Mouse (Mus musculus) intestine, embryonic 14.5 days (tissue): Measurements from ENCODE around the gene Nmt1. TPM values are rescaled to one million over a fixed set of nuclear protein-coding genes. Genes with fewer than 3 reads are reported as not detected.

Source experiments
- ATAC-seq: fragments of 200-750 bp; cut with Nextera tagmentation; replicated peaks from 2 replicates; pipeline ENCODE4 v1.8.0; 2017; ENCODE audit warnings: low read depth, moderate number of reproducible peaks, moderate TSS enrichment, moderate library complexity; ENCODE audit not compliant: low FRiP score, low TSS enrichment
- DNase-seq: peaks from one replicate; pipeline ENCODE4 v3.0.0-alpha.2; 2018; ENCODE audit warnings: low spot score
- H3K27ac ChIP-seq: fragments of 300-500 bp; sonication (generic); 2 replicates; pipeline ENCODE4 v1.5.1; 2014; ENCODE audit warnings: low read depth, mild to moderate bottlenecking, control low read depth
- H3K27me3 ChIP-seq: fragments of 300-500 bp; sonication (generic); replicated peaks from 2 replicates; pipeline ENCODE4 v1.6.1; 2014; ENCODE audit warnings: low read length, control low read depth; ENCODE audit not compliant: control insufficient read depth, insufficient read depth
- H3K36me3 ChIP-seq: fragments of 300-500 bp; sonication (generic); 2 replicates; pipeline ENCODE4 v1.6.1; 2014; ENCODE audit warnings: low read length, control low read depth; ENCODE audit not compliant: control insufficient read depth, insufficient read depth
- H3K4me1 ChIP-seq: fragments of 300-500 bp; sonication (generic); replicated peaks from 2 replicates; pipeline ENCODE4 v1.6.1; 2014; ENCODE audit warnings: low read length, control low read depth, mixed read lengths; ENCODE audit not compliant: control insufficient read depth, insufficient read depth
- H3K4me2 ChIP-seq: fragments of 300-500 bp; sonication (generic); 2 replicates; pipeline ENCODE4 v1.6.1; 2014; ENCODE audit warnings: low read length
- H3K4me3 ChIP-seq: fragments of 300-500 bp; sonication (generic); 2 replicates; pipeline ENCODE4 v1.5.1; 2014; ENCODE audit warnings: low read depth, low read length, control low read depth, mixed read lengths
- H3K9ac ChIP-seq: fragments of 300-500 bp; sonication (generic); 2 replicates; pipeline ENCODE4 v1.6.1; 2014; ENCODE audit warnings: mild to moderate bottlenecking, low read length
- H3K9me3 ChIP-seq: fragments of 300-500 bp; sonication (generic); 2 replicates; pipeline ENCODE4 v1.6.1; 2016; ENCODE audit warnings: low read length, control low read depth; ENCODE audit not compliant: control insufficient read depth
- WGBS: fragments of 180-500 bp; shearing (Covaris S2); extraction: QIAGEN DNeasy Blood & Tissue Kit; methylation state at CpG from one replicate; pipeline ENCODE4 v1.1.7; 2014; 5-methylcytosine and 5-hydroxymethylcytosine counted together
- polyA plus RNA-seq: library from polyadenylated mRNA; unstranded; fragments of >200 nt; fragmentation: Nextera tagmentation; extraction: Ambion mirVana; gene quantifications from 2 replicates; pipeline ENCODE4 v1.2.1, GENCODE M21; 2014

Nmt1 gene
- polyA plus RNA-seq, 1 experiment from 2014 or later, result 69.3 TPM

- Histone ChIP-seq H3K9ac (no peak overlapping the region), H3K4me3 (no peak overlapping the region), H3K36me3 (peaks cover 53% of the 10 kb centered on the region), H3K9me3 (no peaks in the 10 kb centered on the region), H3K27ac (no peak overlapping the region), H3K4me2 (no peak overlapping the region), H3K4me1 (no peaks in the 10 kb centered on the region), H3K27me3 (no peaks in the 10 kb centered on the region)
- WGBS, result 94% methylated on average over 10 of the region's 10 CpGs
- ATAC-seq (no peak), DNase-seq (no peak)
Measured at GRCm38 (mm10) chr11:103070322-103070880, 42.4 kb downstream of the Nmt1 start.

- ATAC-seq (no peak), DNase-seq (no peak)
- no peak overlapping the region for H3K9ac ChIP-seq
- H3K27ac ChIP-seq, result no peak overlapping the region
- no peaks in the 10 kb centered on the region for H3K9me3 ChIP-seq
- no peaks in the 10 kb centered on the region for H3K4me1 ChIP-seq
- no peak overlapping the region for H3K4me3 ChIP-seq
- no peak overlapping the region for H3K4me2 ChIP-seq
- H3K36me3 ChIP-seq, result peaks cover 20% of the 10 kb centered on the region
- 81% methylated on average over 7 of the region's 7 CpGs for WGBS
- H3K27me3 ChIP-seq, result no peaks in the 10 kb centered on the region
Measured at GRCm38 (mm10) chr11:103073671-103074070, 45.7 kb downstream of the Nmt1 start.

GRCm38 (mm10) chr11:103074121-103074650, 46.2 kb downstream of the Nmt1 start:
- 63% methylated on average over 10 of the region's 10 CpGs for WGBS
- no peak overlapping the region for H3K4me2 ChIP-seq
- H3K27me3 ChIP-seq, result no peaks in the 10 kb centered on the region
- H3K27ac ChIP-seq, result no peak overlapping the region
- H3K36me3 ChIP-seq, result peaks cover 15% of the 10 kb centered on the region; the same call in 1 of the 2 replicates
- H3K4me1 ChIP-seq, result no peaks in the 10 kb centered on the region
- H3K4me3 ChIP-seq, result no peak overlapping the region
- DNase-seq (no peak), ATAC-seq (no peak)
- H3K9me3 ChIP-seq, result no peaks in the 10 kb centered on the region
- H3K9ac ChIP-seq, result no peak overlapping the region

GRCm38 (mm10) chr11:103074796-103075323, 46.9 kb downstream of the Nmt1 start:
- H3K9ac ChIP-seq, result no peak overlapping the region
- no peak overlapping the region for H3K27ac ChIP-seq

GRCm38 (mm10) chr11:103076010-103076409, 48.0 kb downstream of the Nmt1 start:
- 89% methylated on average over 7 of the region's 7 CpGs for WGBS

More at GRCm38 (mm10) chr11:103074796-103075323, 46.9 kb downstream of the Nmt1 start:
- no peak overlapping the region for H3K4me2 ChIP-seq
- no peak for DNase-seq
- WGBS, result 35% methylated on average over 10 of the region's 10 CpGs
- no peaks in the 10 kb centered on the region for H3K4me1 ChIP-seq
- H3K9me3 ChIP-seq, result no peaks in the 10 kb centered on the region
- H3K36me3 ChIP-seq, result 0 out of 2 replicates have a peak, but pooled peaks cover 9% of the 10 kb centered on the region
- peaks cover 1% of the 10 kb centered on the region; the same call in 1 of the 2 replicates for H3K27me3 ChIP-seq
- H3K4me3 ChIP-seq, result no peak overlapping the region
- no peak for ATAC-seq

GRCm38 (mm10) chr11:103076581-103076980, 48.6 kb downstream of the Nmt1 start:
- WGBS, result 85% methylated on average over 8 of the region's 8 CpGs
- Histone ChIP-seq H3K27me3 (peaks cover 16% of the 10 kb centered on the region), H3K4me3 (no peak overlapping the region), H3K27ac (no peak overlapping the region), H3K4me2 (no peak overlapping the region), H3K9ac (no peak overlapping the region), H3K9me3 (no peaks in the 10 kb centered on the region), H3K4me1 (peaks cover 7% of the 10 kb centered on the region), H3K36me3 (no peaks in the 10 kb centered on the region)
- no peak for ATAC-seq
- DNase-seq, result no peak

More at GRCm38 (mm10) chr11:103076010-103076409, 48.0 kb downstream of the Nmt1 start:
- peaks cover 10% of the 10 kb centered on the region for H3K27me3 ChIP-seq
- H3K27ac ChIP-seq, result no peak overlapping the region
- H3K9ac ChIP-seq, result no peak overlapping the region
- H3K36me3 ChIP-seq, result no peaks in the 10 kb centered on the region
- no peak overlapping the region for H3K4me3 ChIP-seq
- ATAC-seq (no peak), DNase-seq (no peak)
- peaks cover 7% of the 10 kb centered on the region for H3K4me1 ChIP-seq
- H3K4me2 ChIP-seq, result no peak overlapping the region
- no peaks in the 10 kb centered on the region for H3K9me3 ChIP-seq

- 84% methylated on average over 11 of the region's 11 CpGs for WGBS
Measured at GRCm38 (mm10) chr11:103078131-103078530, 50.1 kb downstream of the Nmt1 start.

GRCm38 (mm10) chr11:103080323-103081091, 52.5 kb downstream of the Nmt1 start:
- DNase-seq (peak; percentile 77), ATAC-seq (peak; percentile 58; the same call in 1 of the 2 replicates)
- peaks cover 21% of the 10 kb centered on the region for H3K27me3 ChIP-seq
- peak overlapping the region; percentile 50 for H3K4me2 ChIP-seq
- 3% methylated on average over 42 of the region's 43 CpGs for WGBS
- no peaks in the 10 kb centered on the region for H3K36me3 ChIP-seq
- H3K4me1 ChIP-seq, result peaks cover 7% of the 10 kb centered on the region
- no peak overlapping the region for H3K27ac ChIP-seq
- no peaks in the 10 kb centered on the region for H3K9me3 ChIP-seq
- peak overlapping the region; percentile 23; the same call in 1 of the 2 replicates for H3K9ac ChIP-seq
- peak overlapping the region; percentile 29 for H3K4me3 ChIP-seq

More at GRCm38 (mm10) chr11:103078131-103078530, 50.1 kb downstream of the Nmt1 start:
- Histone ChIP-seq H3K9me3 (no peaks in the 10 kb centered on the region), H3K4me2 (no peak overlapping the region), H3K4me3 (no peak overlapping the region), H3K4me1 (peaks cover 7% of the 10 kb centered on the region), H3K27ac (no peak overlapping the region), H3K36me3 (no peaks in the 10 kb centered on the region), H3K9ac (no peak overlapping the region), H3K27me3 (peaks cover 21% of the 10 kb centered on the region)
- ATAC-seq (no peak), DNase-seq (no peak)
